Comparison of ENCODE assay signal across 7 mouse cellular contexts in the genomic region with DNA sequence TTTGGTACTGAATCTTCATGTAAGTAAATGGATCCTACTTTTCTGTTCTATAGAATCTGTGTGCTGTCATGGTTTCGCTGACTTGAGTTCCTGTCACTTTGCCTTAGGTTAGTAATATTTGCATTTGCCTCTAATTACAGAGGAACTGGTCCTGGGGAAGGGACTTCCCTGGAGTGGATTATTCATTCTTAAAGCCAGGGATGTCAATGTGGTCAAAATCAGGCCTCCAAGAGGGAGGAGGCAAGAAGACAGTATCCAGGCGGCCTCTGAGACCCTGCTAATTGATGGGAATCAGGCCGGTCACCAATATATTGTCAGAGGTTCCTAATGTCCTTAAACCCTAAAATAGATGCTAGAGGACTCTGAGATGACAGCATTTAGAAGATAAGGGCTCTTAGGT. TPM values are rescaled to one million over a fixed set of nuclear protein-coding genes. Genes with fewer than 3 reads are reported as not detected.
DNase-seq lines count a peak whose midpoint lies in the region; ATAC-seq and TF ChIP-seq lines count a peak whose summit lies in the region.

No protein-coding gene starts in this region.

- no peaks in the 10 kb centered on the region for H3K36me3 ChIP-seq in forebrain, embryonic 10.5 days (replicated peaks)
- H3K36me3 ChIP-seq in limb, embryonic 14.5 days (ENCODE audit: control insufficient read depth, insufficient read depth, low read length): no peaks in the 10 kb centered on the region
- H3K36me3 ChIP-seq in stomach, embryonic 14.5 days (ENCODE audit: control insufficient read depth, insufficient read depth, low read length): no peaks in the 10 kb centered on the region

- intact Hi-C loops in left cerebral cortex, adult 2 months (cut with DNase I): no loop called here

- DNase-seq in left cerebral cortex, adult 2 months (ENCODE audit: extremely low spot score in 1 of 2, low spot score in 2 of 2): no peak
- DNase-seq in left cerebral cortex, adult 11 months (ENCODE audit: low spot score): no peak
- DNase-seq in forebrain, embryonic 10.5 days (ENCODE audit: extremely low spot score, low spot score): no peak
- DNase-seq in limb, embryonic 14.5 days (ENCODE audit: low spot score): no peak
- no peak for DNase-seq in spleen, postnatal 36 days (ENCODE audit: low spot score in 2 of 2)
- DNase-seq in gastrocnemius, adult 8-10 months (ENCODE audit: low spot score in 2 of 2): no peak

- H3K9me3 ChIP-seq in forebrain, embryonic 10.5 days: no peaks in the 10 kb centered on the region
- no peaks in the 10 kb centered on the region for H3K9me3 ChIP-seq in limb, embryonic 14.5 days (ENCODE audit: control insufficient read depth, low read length)
- H3K9me3 ChIP-seq in stomach, embryonic 14.5 days (ENCODE audit: control insufficient read depth, low read depth, low read length): no peaks in the 10 kb centered on the region

- no peaks in the 10 kb centered on the region for H3K27me3 ChIP-seq in forebrain, embryonic 10.5 days (ENCODE audit: poor library complexity, severe bottlenecking)
- H3K27me3 ChIP-seq in limb, embryonic 14.5 days (ENCODE audit: control insufficient read depth, insufficient read depth, low read length): no peaks in the 10 kb centered on the region
- no peaks in the 10 kb centered on the region for H3K27me3 ChIP-seq in stomach, embryonic 14.5 days (ENCODE audit: control insufficient read depth, insufficient read depth, low read length)

- peak overlapping the region; percentile 52; the same call in 1 of the 2 replicates for H3K9ac ChIP-seq in limb, embryonic 14.5 days (ENCODE audit: low read depth, low read length, severe bottlenecking)
- no peak overlapping the region for H3K9ac ChIP-seq in stomach, embryonic 14.5 days (replicated peaks; ENCODE audit: low read depth, low read length)

- TF ChIP-seq POLR2A in limb, embryonic 14.5 days (IDR thresholded peaks at IDR 0.05; ENCODE audit: borderline replicate concordance, extremely low read depth, insufficient read depth, insufficient read length): no peak

- peak overlapping the region; percentile 53 for H3K4me2 ChIP-seq in limb, embryonic 14.5 days (replicated peaks; ENCODE audit: low read depth, low read length, severe bottlenecking)
- H3K4me2 ChIP-seq in stomach, embryonic 14.5 days (replicated peaks; ENCODE audit: low read depth, low read length): peak overlapping the region; percentile 51

- WGBS in forebrain, embryonic 10.5 days: 43% methylated on average over 3 of the region's 3 CpGs
- WGBS in limb, embryonic 14.5 days: 64% methylated on average over 3 of the region's 3 CpGs
- 57% methylated on average over 3 of the region's 3 CpGs for WGBS in stomach, embryonic 14.5 days

- TF ChIP-seq CTCF in left cerebral cortex, adult 2 months (IDR thresholded peaks at IDR 0.05): no peak

- H3K4me1 ChIP-seq in forebrain, embryonic 10.5 days: peaks cover 30% of the 10 kb centered on the region
- H3K4me1 ChIP-seq in limb, embryonic 14.5 days (ENCODE audit: control insufficient read depth, insufficient read depth, low read length): 0 out of 2 replicates have a peak, but pooled peaks cover 5% of the 10 kb centered on the region
- H3K4me1 ChIP-seq in stomach, embryonic 14.5 days (ENCODE audit: control insufficient read depth, insufficient read depth, low read length): no peaks in the 10 kb centered on the region

- peak overlapping the region; percentile 89 for H3K27ac ChIP-seq in left cerebral cortex, adult 2 months
- H3K27ac ChIP-seq in forebrain, embryonic 10.5 days: peak overlapping the region; percentile 87
- no peak overlapping the region for H3K27ac ChIP-seq in limb, embryonic 14.5 days (replicated peaks; ENCODE audit: low read depth, low read length)
- no peak overlapping the region for H3K27ac ChIP-seq in stomach, embryonic 14.5 days (ENCODE audit: low read length)

- H3K4me3 ChIP-seq in left cerebral cortex, adult 2 months: peak overlapping the region; percentile 76
- H3K4me3 ChIP-seq in forebrain, embryonic 10.5 days: peak overlapping the region; percentile 54
- H3K4me3 ChIP-seq in limb, embryonic 14.5 days (replicated peaks; ENCODE audit: low read length): peak overlapping the region; percentile 32; the same call in 1 of the 2 replicates
- H3K4me3 ChIP-seq in stomach, embryonic 14.5 days (ENCODE audit: low read depth, low read length): peak overlapping the region; percentile 25

- ATAC-seq in limb, embryonic 14.5 days (ENCODE audit: low FRiP score, low read depth): no peak
- no peak for ATAC-seq in stomach, embryonic 14.5 days (ENCODE audit: insufficient number of reproducible peaks, insufficient read depth, low FRiP score, low read depth)

RNA-seq across cellular contexts. Expression of a gene that starts 56.9 kb away (rescaled TPM):
- 10 to 100 TPM; 35.1 to 42.4 TPM for total RNA-seq in left cerebral cortex, adult 2 months (2021)
- polyA plus RNA-seq in forebrain, embryonic 10.5 days (2016; fragmentation: Nextera tagmentation; extraction: Ambion mirVana): 19.1 and 22.9 TPM in 2 replicates
- polyA plus RNA-seq in limb, embryonic 14.5 days (2012; rRNA removed): 33.0 and 35.0 TPM in 2 replicates
- 29.7 and 31.1 TPM in 2 replicates for polyA plus RNA-seq in limb, embryonic 14.5 days (2014; fragmentation: Nextera tagmentation; extraction: Ambion mirVana)
- 26.6 and 29.9 TPM in 2 replicates for polyA plus RNA-seq in stomach, embryonic 14.5 days (2014; fragmentation: Nextera tagmentation; extraction: Ambion mirVana)
- 10 to 100 TPM; 11.3 to 16.0 (median 12.5) TPM for total RNA-seq in gastrocnemius, adult 8-10 months (2022)

Comparison
In these comparisons a context has a peak if more than half of its experiments do, and no peak if none do; other contexts are left out.
1. H3K27ac ChIP-seq: peak in left cerebral cortex, adult 2 months (single experiment) and forebrain, embryonic 10.5 days (single experiment); none in limb, embryonic 14.5 days (single experiment) and stomach, embryonic 14.5 days (single experiment).
2. H3K4me3 ChIP-seq: peak in every context shown above with its lines; median percentile 76 in left cerebral cortex, adult 2 months; 54 in forebrain, embryonic 10.5 days; 32 in limb, embryonic 14.5 days; 25 in stomach, embryonic 14.5 days.